ENCODE assay signal across 11 mouse cellular contexts in the genomic region with DNA sequence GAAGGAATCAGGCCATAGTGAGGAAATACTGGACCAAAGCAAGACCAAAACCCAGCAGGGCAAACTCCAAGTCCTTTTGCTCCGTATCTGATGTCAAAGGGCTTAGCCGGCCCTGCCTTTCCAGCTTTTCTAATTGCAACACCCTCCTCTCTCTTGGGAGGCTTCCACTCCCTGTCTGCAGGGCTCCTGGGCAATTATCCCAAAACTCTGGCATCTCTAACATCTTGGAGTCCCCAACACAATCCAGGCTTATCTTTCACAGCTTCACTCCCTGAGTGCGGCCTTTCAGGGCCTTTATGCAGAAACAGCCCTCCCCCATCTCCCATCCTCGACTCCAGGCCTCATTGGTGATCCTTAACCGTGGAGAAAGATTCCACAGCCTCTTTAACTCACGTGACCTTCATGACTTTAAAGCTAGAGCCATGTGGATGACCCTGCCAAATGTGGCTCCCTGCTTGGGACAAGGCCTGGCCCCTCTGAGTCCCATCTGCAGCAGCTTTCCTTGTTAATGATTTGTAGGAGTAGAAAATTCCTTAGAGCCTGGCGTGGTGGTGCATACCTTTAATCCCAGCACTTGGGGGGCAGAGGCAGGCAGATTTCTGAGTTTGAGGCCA. TPM values are rescaled to one million over a fixed set of nuclear protein-coding genes. Genes with fewer than 3 reads are reported as not detected.
DNase-seq lines count a peak whose midpoint lies in the region; ATAC-seq and TF ChIP-seq lines count a peak whose summit lies in the region.
"Had no signal": no experiment of that assay in that cellular context is flagged by ENCODE, and none has a peak within 500 bp of the region (broad histone marks: within the 10 kb centered on the region; RNA-seq: fewer than 3 reads in every experiment).

No protein-coding gene starts in this region.

- H3K9me3 ChIP-seq in midbrain, embryonic 12.5 days, result peaks cover 11% of the 10 kb centered on the region
- no peaks in the 10 kb centered on the region for H3K9me3 ChIP-seq in midbrain, postnatal 0 days (ENCODE audit: low read length)
- no peaks in the 10 kb centered on the region for H3K9me3 ChIP-seq in kidney, embryonic 16.5 days (ENCODE audit: low read length)
- 0 out of 2 replicates have a peak, but pooled peaks cover 3% of the 10 kb centered on the region for H3K9me3 ChIP-seq in embryonic facial prominence, embryonic 10.5 days
- H3K9me3 ChIP-seq: lung, embryonic 15.5 days had no signal

- TF ChIP-seq CTCF in gastrocnemius, adult 2 months (IDR thresholded peaks at IDR 0.05), result no peak
- TF ChIP-seq CTCF in midbrain, postnatal 0 days (IDR thresholded peaks at IDR 0.05), result no peak

- no peaks in the 10 kb centered on the region for H3K27me3 ChIP-seq in midbrain, embryonic 12.5 days
- no peaks in the 10 kb centered on the region for H3K27me3 ChIP-seq in midbrain, postnatal 0 days (ENCODE audit: insufficient read depth, low read length)
- no peaks in the 10 kb centered on the region for H3K27me3 ChIP-seq in kidney, embryonic 16.5 days (ENCODE audit: insufficient read depth, low read length)
- H3K27me3 ChIP-seq in embryonic facial prominence, embryonic 10.5 days (replicated peaks; ENCODE audit: low read depth, poor library complexity, severe bottlenecking), result no peaks in the 10 kb centered on the region
- H3K27me3 ChIP-seq: lung, embryonic 15.5 days had no signal

- H3K9ac ChIP-seq in midbrain, embryonic 12.5 days (replicated peaks), result no peak overlapping the region
- H3K9ac ChIP-seq in midbrain, postnatal 0 days (replicated peaks; ENCODE audit: low read length, poor library complexity, severe bottlenecking), result no peak overlapping the region
- no peak overlapping the region for H3K9ac ChIP-seq in kidney, embryonic 16.5 days (replicated peaks; ENCODE audit: low read length)
- H3K9ac ChIP-seq: lung, embryonic 15.5 days had no signal

- peak; percentile 41 for DNase-seq in gastrocnemius, adult 2 months
- no peak for DNase-seq in gastrocnemius, postnatal 4 days (ENCODE audit: low spot score in 2 of 2)
- DNase-seq in midbrain, postnatal 0 days (ENCODE audit: low spot score), result no peak
- DNase-seq in yolk sac, embryonic 10.5 days (ENCODE audit: low spot score), result peak; percentile 61
- no peak for DNase-seq in embryonic facial prominence, embryonic 10.5 days (ENCODE audit: low spot score)
- no peak for DNase-seq in urinary bladder, adult 18-20 months (ENCODE audit: low spot score in 2 of 2)
- DNase-seq: cerebellum, postnatal 36 days; right cerebral cortex, postnatal 25 days had no signal

- H3K4me1 ChIP-seq in midbrain, embryonic 12.5 days, result peaks cover 11% of the 10 kb centered on the region; the same call in 1 of the 2 replicates
- no peaks in the 10 kb centered on the region for H3K4me1 ChIP-seq in midbrain, postnatal 0 days (ENCODE audit: insufficient read depth, low read length)
- H3K4me1 ChIP-seq in kidney, embryonic 16.5 days (ENCODE audit: insufficient read depth, low read length), result no peaks in the 10 kb centered on the region; the same call in 1 of the 2 replicates
- no peaks in the 10 kb centered on the region for H3K4me1 ChIP-seq in embryonic facial prominence, embryonic 10.5 days
- H3K4me1 ChIP-seq: lung, embryonic 15.5 days had no signal

- WGBS in midbrain, embryonic 12.5 days, result 28% methylated on average over 7 of the region's 7 CpGs
- WGBS in midbrain, postnatal 0 days, result 25% methylated on average over 7 of the region's 7 CpGs
- WGBS in kidney, embryonic 16.5 days, result 46% methylated on average over 7 of the region's 7 CpGs
- WGBS in embryonic facial prominence, embryonic 10.5 days, result 48% methylated on average over 7 of the region's 7 CpGs

- ATAC-seq in midbrain, embryonic 12.5 days (ENCODE audit: low FRiP score, low read depth), result no peak
- no peak for ATAC-seq in midbrain, postnatal 0 days (ENCODE audit: low FRiP score)
- peak; percentile 70 for ATAC-seq in kidney, embryonic 16.5 days (ENCODE audit: low FRiP score, low TSS enrichment)

- no peaks in the 10 kb centered on the region for H3K36me3 ChIP-seq in midbrain, embryonic 12.5 days
- no peaks in the 10 kb centered on the region for H3K36me3 ChIP-seq in midbrain, postnatal 0 days (ENCODE audit: insufficient read depth, low read length)
- no peaks in the 10 kb centered on the region; the same call in 1 of the 2 replicates for H3K36me3 ChIP-seq in kidney, embryonic 16.5 days (ENCODE audit: insufficient read depth, low read length)
- H3K36me3 ChIP-seq in embryonic facial prominence, embryonic 10.5 days (replicated peaks), result no peaks in the 10 kb centered on the region
- H3K36me3 ChIP-seq: lung, embryonic 15.5 days had no signal

- intact Hi-C loops in gastrocnemius, adult 2 months (cut with DNase I), result no loop called here

- H3K4me2 ChIP-seq in midbrain, embryonic 12.5 days (replicated peaks), result no peak overlapping the region
- no peak overlapping the region for H3K4me2 ChIP-seq in midbrain, postnatal 0 days (ENCODE audit: low read depth, low read length, poor library complexity, severe bottlenecking)
- H3K4me2 ChIP-seq in kidney, embryonic 16.5 days (replicated peaks; ENCODE audit: low read depth, low read length), result no peak overlapping the region
- H3K4me2 ChIP-seq: lung, embryonic 15.5 days had no signal

- H3K27ac ChIP-seq in gastrocnemius, adult 2 months, result no peak overlapping the region; the same call in 1 of the 2 replicates
- H3K27ac ChIP-seq in midbrain, embryonic 12.5 days (replicated peaks), result peak overlapping the region; percentile 60
- H3K27ac ChIP-seq in midbrain, postnatal 0 days (ENCODE audit: low read depth, low read length), result no peak overlapping the region
- no peak overlapping the region for H3K27ac ChIP-seq in kidney, embryonic 16.5 days (ENCODE audit: low read length)
- no peak overlapping the region for H3K27ac ChIP-seq in embryonic facial prominence, embryonic 10.5 days (replicated peaks)
- H3K27ac ChIP-seq: lung, embryonic 15.5 days had no signal

- H3K4me3 ChIP-seq in gastrocnemius, adult 2 months, result no peak overlapping the region
- no peak overlapping the region for H3K4me3 ChIP-seq in midbrain, embryonic 12.5 days
- no peak overlapping the region for H3K4me3 ChIP-seq in midbrain, postnatal 0 days (ENCODE audit: low read depth, low read length)
- H3K4me3 ChIP-seq in kidney, embryonic 16.5 days (ENCODE audit: low read length), result no peak overlapping the region
- H3K4me3 ChIP-seq in embryonic facial prominence, embryonic 10.5 days, result no peak overlapping the region
- H3K4me3 ChIP-seq: lung, embryonic 15.5 days had no signal

RNA-seq across cellular contexts. Expression of a gene that starts 11.2 kb away (rescaled TPM):
- total RNA-seq in gastrocnemius, adult 2 months (2021), result 1 to 10 TPM; 6.8 to 8.9 TPM
- total RNA-seq in gastrocnemius, postnatal 4 days (2021), result 10 to 100 TPM; 19.8 TPM
- 42.9 and 46.0 TPM in 2 replicates for polyA plus RNA-seq in midbrain, embryonic 12.5 days (2016; fragmentation: Nextera tagmentation; extraction: Ambion mirVana)
- 24.5 and 30.8 TPM in 2 replicates for total RNA-seq in midbrain, postnatal 0 days (2014; rRNA removed)
- 30.6 and 36.5 TPM in 2 replicates for polyA plus RNA-seq in midbrain, postnatal 0 days (2015; fragmentation: Nextera tagmentation; extraction: Ambion mirVana)
- 81.6 and 86.0 TPM in 2 replicates for polyA plus RNA-seq in kidney, embryonic 16.5 days (2015; fragmentation: Nextera tagmentation; extraction: Ambion mirVana)
- 42.6 and 43.6 TPM in 2 replicates for polyA plus RNA-seq in embryonic facial prominence, embryonic 10.5 days (2016; fragmentation: Nextera tagmentation; extraction: Ambion mirVana)

Comparison
In these comparisons a context has a peak if more than half of its experiments do, and no peak if none do; other contexts are left out.
1. DNase-seq: peak in gastrocnemius, adult 2 months (single experiment) and yolk sac, embryonic 10.5 days (single experiment); none in gastrocnemius, postnatal 4 days (0 of 2), midbrain, postnatal 0 days (single experiment), embryonic facial prominence, embryonic 10.5 days (single experiment) and urinary bladder, adult 18-20 months (0 of 2).